Mouse (Mus musculus): Measurements from ENCODE around the gene Chrnb2. TPM values are rescaled to one million over a fixed set of nuclear protein-coding genes. Genes with fewer than 3 reads are reported as not detected.

The Chrnb2 gene
- polyA plus RNA-seq, 1 experiment = 1.6 TPM

DNA sequence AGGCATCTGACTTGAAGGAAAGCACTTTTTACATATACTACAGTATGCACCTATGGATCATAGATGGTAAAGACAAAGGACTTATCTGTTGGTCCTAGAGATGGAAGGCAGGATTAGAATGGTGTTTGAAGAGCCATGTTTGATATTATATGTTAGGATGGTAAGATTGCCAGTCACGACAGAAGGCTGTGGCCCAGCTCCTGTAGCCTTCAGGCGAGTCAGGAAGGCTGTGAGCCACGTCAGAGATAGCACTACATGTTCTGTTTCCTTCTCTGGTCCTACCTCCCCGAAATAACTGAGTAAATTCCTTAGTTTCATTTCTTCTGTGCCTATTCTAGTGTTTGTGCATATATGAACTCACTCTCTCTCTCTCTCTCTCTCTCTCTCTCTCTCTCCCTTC lies 32.3 kb downstream of the Chrnb2 start:
- Histone ChIP-seq H3K27ac (ENCODE audit: insufficient read depth, low read depth, low read length) (no peak overlapping the region), H3K36me3 (ENCODE audit: control insufficient read depth, insufficient read depth, low read length) (no peaks in the 10 kb centered on the region), H3K27me3 (replicated peaks; ENCODE audit: control insufficient read depth, insufficient read depth, low read length) (no peaks in the 10 kb centered on the region), H3K4me1 (ENCODE audit: control insufficient read depth, insufficient read depth, low read length) (peaks cover 11% of the 10 kb centered on the region; the same call in 1 of the 2 replicates), H3K4me3 (ENCODE audit: insufficient read depth, low read depth, low read length) (no peak overlapping the region)
- 68% methylated on average over 4 of the region's 4 CpGs for WGBS
- DNase-seq = no peak
- TF ChIP-seq CTCF (conservative IDR thresholded peaks at IDR 0.05; ENCODE audit: insufficient read depth, insufficient read length, low read depth, low read length) (no peak), POLR2A (IDR thresholded peaks at IDR 0.05; ENCODE audit: low read depth, low read length) (no peak)

DNA sequence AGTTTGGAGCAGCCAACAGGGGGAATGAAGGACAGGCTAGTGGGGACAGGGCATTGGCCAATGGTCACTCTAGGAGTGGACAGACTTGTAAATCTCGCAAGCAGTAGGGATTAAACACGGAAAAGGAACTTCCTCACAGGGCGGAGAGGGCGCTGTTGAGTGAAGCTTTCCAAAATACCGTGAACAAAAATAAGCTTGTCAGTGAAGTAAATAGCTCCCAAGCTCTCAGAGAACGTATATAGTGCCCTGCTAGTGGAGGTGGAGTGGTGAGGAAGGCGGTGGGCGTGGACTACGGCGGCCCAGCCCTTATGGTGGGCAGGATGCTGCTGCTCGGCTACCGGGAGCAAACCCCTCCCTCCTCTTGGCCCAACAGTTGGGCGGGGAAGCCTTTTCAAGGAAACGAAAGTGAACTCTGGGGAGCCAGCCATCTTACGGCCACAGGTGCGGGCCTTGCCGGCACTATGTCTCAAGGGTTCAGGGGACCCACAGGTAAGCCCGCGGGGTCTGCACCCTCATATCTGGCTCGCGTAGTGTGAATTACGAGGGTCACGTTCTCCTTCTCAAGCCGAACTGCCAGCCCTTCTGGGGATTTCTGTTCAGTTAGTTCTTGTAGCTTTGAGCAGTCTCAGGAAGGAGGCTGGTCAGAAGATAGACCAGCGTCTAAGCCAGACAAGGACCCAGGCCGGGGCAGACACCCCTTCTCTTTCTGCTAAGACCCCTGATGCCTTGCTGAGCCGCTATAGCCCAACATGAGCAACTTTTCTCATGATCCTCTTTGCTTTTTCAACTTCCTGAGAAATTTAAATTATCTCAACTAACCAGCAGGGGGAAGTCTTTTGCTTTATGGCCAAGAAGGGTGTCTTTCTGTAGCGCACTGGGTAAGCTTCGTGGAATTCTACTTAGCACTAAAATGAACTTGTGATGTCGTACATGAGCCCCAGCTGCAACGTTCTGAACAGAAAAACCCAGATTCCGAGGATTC lies 33.8 kb downstream of the Chrnb2 start:
- Histone ChIP-seq H3K36me3 (ENCODE audit: control insufficient read depth, insufficient read depth, low read length) (no peaks in the 10 kb centered on the region), H3K27me3 (replicated peaks; ENCODE audit: control insufficient read depth, insufficient read depth, low read length) (no peaks in the 10 kb centered on the region), H3K4me1 (ENCODE audit: control insufficient read depth, insufficient read depth, low read length) (peaks cover 11% of the 10 kb centered on the region; the same call in 1 of the 2 replicates), H3K27ac (ENCODE audit: insufficient read depth, low read depth, low read length) (peak overlapping the region; percentile 78), H3K4me3 (ENCODE audit: insufficient read depth, low read depth, low read length) (peak overlapping the region; percentile 97)
- under 1% methylated on average over 32 of the region's 32 CpGs for WGBS
- TF ChIP-seq CTCF (conservative IDR thresholded peaks at IDR 0.05; ENCODE audit: insufficient read depth, insufficient read length, low read depth, low read length) = 0 out of 2 replicates have a peak, but pooled peaks have one; percentile 6
- TF ChIP-seq POLR2A (IDR thresholded peaks at IDR 0.05; ENCODE audit: low read depth, low read length) = peak; percentile 70
- DNase-seq = peak; percentile 96

DNA sequence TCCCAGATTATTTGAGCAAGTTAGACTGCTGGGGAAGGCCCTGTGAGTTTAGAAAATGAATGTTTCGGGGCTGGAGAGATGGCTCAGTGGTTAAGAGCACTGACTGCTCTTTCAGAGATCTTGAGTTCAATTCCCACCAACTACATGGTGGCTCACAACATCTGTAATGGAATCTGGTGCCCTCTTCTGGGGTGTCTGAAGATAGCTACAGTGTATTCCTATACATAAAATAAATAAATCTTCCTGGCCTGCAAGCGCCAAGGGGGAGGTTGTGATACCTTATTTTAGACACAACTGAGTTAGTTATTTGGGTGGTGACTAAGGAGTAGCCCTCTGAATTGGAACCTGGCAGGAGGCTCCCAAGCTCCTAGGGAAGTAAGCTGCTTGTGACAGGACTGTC lies 35.6 kb downstream of the Chrnb2 start:
- no peak for DNase-seq
- 81% methylated on average over 2 of the region's 2 CpGs for WGBS
- no peak for TF ChIP-seq CTCF (conservative IDR thresholded peaks at IDR 0.05; ENCODE audit: insufficient read depth, insufficient read length, low read depth, low read length)
- no peak for TF ChIP-seq POLR2A (IDR thresholded peaks at IDR 0.05; ENCODE audit: low read depth, low read length)

DNA sequence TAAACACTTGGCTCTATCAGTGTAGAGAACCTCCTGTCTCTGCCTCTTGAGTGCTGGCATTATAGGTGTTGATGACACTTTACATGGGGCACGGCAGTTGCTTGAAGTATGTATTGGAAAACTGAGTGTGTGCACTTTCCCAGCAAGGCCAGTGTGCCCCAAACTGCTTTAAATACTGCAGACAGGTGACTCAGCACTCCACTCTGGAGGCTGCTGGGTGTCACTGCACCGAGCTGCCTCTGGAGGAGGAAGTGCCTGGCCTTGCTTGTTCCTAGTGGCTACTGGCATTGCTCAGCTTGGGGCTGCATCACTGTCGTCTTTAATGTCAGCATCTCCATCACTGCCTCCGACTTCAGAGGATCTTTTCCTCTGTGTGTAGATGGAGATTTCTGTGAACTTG lies 37.4 kb downstream of the Chrnb2 start:
- no peak for TF ChIP-seq POLR2A (IDR thresholded peaks at IDR 0.05; ENCODE audit: low read depth, low read length)
- TF ChIP-seq CTCF (conservative IDR thresholded peaks at IDR 0.05; ENCODE audit: insufficient read depth, insufficient read length, low read depth, low read length) = peak; percentile 72
- 17% methylated on average over 4 of the region's 4 CpGs for WGBS
- no peaks in the 10 kb centered on the region for H3K27me3 ChIP-seq (replicated peaks; ENCODE audit: control insufficient read depth, insufficient read depth, low read length)
- H3K4me3 ChIP-seq (ENCODE audit: insufficient read depth, low read depth, low read length) = no peak overlapping the region
- DNase-seq = peak; percentile 56
- H3K4me1 ChIP-seq (ENCODE audit: control insufficient read depth, insufficient read depth, low read length) = peaks cover 11% of the 10 kb centered on the region; the same call in 1 of the 2 replicates
- H3K27ac ChIP-seq (ENCODE audit: insufficient read depth, low read depth, low read length) = no peak overlapping the region
- no peaks in the 10 kb centered on the region for H3K36me3 ChIP-seq (ENCODE audit: control insufficient read depth, insufficient read depth, low read length)

More for the DNA sequence above, 35.6 kb downstream of the Chrnb2 start:
- Histone ChIP-seq H3K36me3 (ENCODE audit: control insufficient read depth, insufficient read depth, low read length) (no peaks in the 10 kb centered on the region), H3K4me1 (ENCODE audit: control insufficient read depth, insufficient read depth, low read length) (peaks cover 11% of the 10 kb centered on the region; the same call in 1 of the 2 replicates), H3K27me3 (replicated peaks; ENCODE audit: control insufficient read depth, insufficient read depth, low read length) (no peaks in the 10 kb centered on the region), H3K4me3 (ENCODE audit: insufficient read depth, low read depth, low read length) (no peak overlapping the region), H3K27ac (ENCODE audit: insufficient read depth, low read depth, low read length) (no peak overlapping the region)

DNA sequence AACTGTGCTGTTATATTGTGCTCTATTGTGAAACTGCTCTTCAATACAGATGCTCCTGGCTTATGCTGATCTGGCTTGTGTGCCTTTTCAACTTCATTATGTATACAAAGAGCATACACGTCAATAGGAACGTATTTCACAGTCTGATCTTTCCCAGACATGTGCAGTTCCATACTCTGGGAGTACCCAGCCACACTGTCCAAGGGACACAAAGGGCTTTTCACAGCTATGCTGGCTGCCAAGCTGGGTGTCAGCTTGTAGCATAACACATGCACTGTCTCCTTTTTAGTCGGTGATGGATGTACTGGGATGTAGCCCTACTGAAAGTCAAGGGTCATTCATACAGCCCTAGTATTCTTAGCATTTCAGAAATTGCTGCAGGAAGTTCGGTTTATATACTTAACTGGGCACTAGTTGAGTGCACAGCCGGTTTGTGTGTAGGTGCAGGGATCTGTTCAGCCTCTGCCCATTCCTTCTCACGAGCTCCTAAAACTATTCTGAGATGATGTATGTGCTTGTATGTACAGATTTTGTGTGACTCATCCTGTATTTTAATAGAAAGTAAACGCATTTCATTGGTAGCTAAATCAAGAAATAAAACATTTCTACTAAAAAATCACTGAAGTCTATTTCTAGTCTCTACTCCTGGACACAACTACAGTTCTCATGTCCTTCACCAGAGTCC lies 40.9 kb downstream of the Chrnb2 start:
- TF ChIP-seq POLR2A (IDR thresholded peaks at IDR 0.05; ENCODE audit: low read depth, low read length) = no peak
- no peak for TF ChIP-seq CTCF (conservative IDR thresholded peaks at IDR 0.05; ENCODE audit: insufficient read depth, insufficient read length, low read depth, low read length)
- no peak overlapping the region for H3K4me3 ChIP-seq (ENCODE audit: insufficient read depth, low read depth, low read length)
- H3K27me3 ChIP-seq (replicated peaks; ENCODE audit: control insufficient read depth, insufficient read depth, low read length) = no peaks in the 10 kb centered on the region
- H3K27ac ChIP-seq (ENCODE audit: insufficient read depth, low read depth, low read length) = no peak overlapping the region
- no peak for DNase-seq
- no peaks in the 10 kb centered on the region for H3K36me3 ChIP-seq (ENCODE audit: control insufficient read depth, insufficient read depth, low read length)
- WGBS = 79% methylated on average over 7 of the region's 7 CpGs
- H3K4me1 ChIP-seq (ENCODE audit: control insufficient read depth, insufficient read depth, low read length) = no peaks in the 10 kb centered on the region

DNA sequence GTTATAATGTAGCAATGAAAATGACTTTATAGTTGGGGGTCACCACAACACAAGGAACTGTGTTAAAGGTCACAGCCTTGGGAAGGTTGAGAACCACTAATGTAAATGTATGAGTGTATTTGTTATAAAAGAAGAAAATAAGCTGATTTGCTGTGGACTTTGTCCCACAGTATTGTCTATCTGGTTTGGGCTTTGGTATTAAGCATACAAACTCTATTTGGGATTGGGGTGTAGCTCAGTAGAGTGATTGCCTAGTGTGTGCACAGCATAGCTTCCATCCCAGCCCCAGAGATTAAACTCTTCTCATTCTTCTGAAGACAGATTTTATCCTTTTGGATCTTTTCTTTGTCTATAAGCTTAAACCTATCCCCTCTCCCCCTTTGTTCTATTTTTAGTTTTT lies 42.4 kb downstream of the Chrnb2 start:
- Histone ChIP-seq H3K4me3 (ENCODE audit: insufficient read depth, low read depth, low read length) (no peak overlapping the region), H3K36me3 (ENCODE audit: control insufficient read depth, insufficient read depth, low read length) (no peaks in the 10 kb centered on the region), H3K27me3 (replicated peaks; ENCODE audit: control insufficient read depth, insufficient read depth, low read length) (no peaks in the 10 kb centered on the region), H3K4me1 (ENCODE audit: control insufficient read depth, insufficient read depth, low read length) (no peaks in the 10 kb centered on the region), H3K27ac (ENCODE audit: insufficient read depth, low read depth, low read length) (no peak overlapping the region)
- TF ChIP-seq POLR2A (IDR thresholded peaks at IDR 0.05; ENCODE audit: low read depth, low read length) = no peak
- TF ChIP-seq CTCF (conservative IDR thresholded peaks at IDR 0.05; ENCODE audit: insufficient read depth, insufficient read length, low read depth, low read length) = no peak
- no peak for DNase-seq

DNA sequence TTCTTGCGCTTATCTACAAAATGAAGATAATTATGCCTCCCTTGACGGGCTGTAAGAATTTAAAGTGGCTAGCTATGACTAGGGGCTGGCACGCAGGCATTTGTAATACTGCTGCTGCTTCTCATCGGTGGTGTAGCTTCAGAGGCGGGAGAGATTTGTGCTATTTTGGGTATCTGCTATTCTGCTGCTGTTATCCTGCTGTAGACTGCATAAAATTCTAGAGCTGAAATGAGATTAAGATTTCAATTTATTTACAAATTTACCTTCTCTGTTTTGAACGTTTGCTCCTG lies 48.5 kb downstream of the Chrnb2 start:
- Histone ChIP-seq H3K4me3 (ENCODE audit: insufficient read depth, low read depth, low read length) (0 out of 2 replicates have a peak overlapping the region, but pooled peaks have one; percentile 77), H3K27me3 (replicated peaks; ENCODE audit: control insufficient read depth, insufficient read depth, low read length) (no peaks in the 10 kb centered on the region), H3K27ac (ENCODE audit: insufficient read depth, low read depth, low read length) (no peak overlapping the region), H3K4me1 (ENCODE audit: control insufficient read depth, insufficient read depth, low read length) (no peaks in the 10 kb centered on the region), H3K36me3 (ENCODE audit: control insufficient read depth, insufficient read depth, low read length) (no peaks in the 10 kb centered on the region)
- no peak for TF ChIP-seq CTCF (conservative IDR thresholded peaks at IDR 0.05; ENCODE audit: insufficient read depth, insufficient read length, low read depth, low read length)
- TF ChIP-seq POLR2A (IDR thresholded peaks at IDR 0.05; ENCODE audit: low read depth, low read length) = no peak
- 64% methylated on average over 6 of the region's 6 CpGs for WGBS
- DNase-seq = no peak
